Mouse (Mus musculus) embryonic facial prominence, embryonic 14.5 days (tissue): ENCODE data around the gene Prom1. TPM values are rescaled to one million over a fixed set of nuclear protein-coding genes. Genes with fewer than 3 reads are reported as not detected.

ENCODE experiments used
- ATAC-seq: fragments of 200-750 bp; cut with Nextera tagmentation; 2 replicates; pipeline ENCODE4 v1.8.0; 2017; ENCODE audit warnings: low read depth, moderate number of reproducible peaks, moderate TSS enrichment
- DNase-seq: peaks from one replicate; pipeline ENCODE4 v3.0.0-alpha.2; 2015; ENCODE audit warnings: low spot score
- H3K27ac ChIP-seq: fragments of 300-500 bp; sonication (generic); replicated peaks from 2 replicates; pipeline ENCODE4 v1.5.1; 2014; ENCODE audit warnings: low read depth, mild to moderate bottlenecking, low read length, moderate library complexity
- H3K27me3 ChIP-seq: fragments of 300-500 bp; sonication (generic); replicated peaks from 2 replicates; pipeline ENCODE4 v1.6.1; 2014; ENCODE audit warnings: low read length; ENCODE audit not compliant: control insufficient read depth, insufficient read depth
- H3K36me3 ChIP-seq: fragments of 300-500 bp; sonication (generic); 2 replicates; pipeline ENCODE4 v1.6.1; 2014; ENCODE audit warnings: low read length, mixed read lengths; ENCODE audit not compliant: control insufficient read depth, insufficient read depth
- H3K4me1 ChIP-seq: fragments of 300-500 bp; sonication (generic); 2 replicates; pipeline ENCODE4 v1.6.1; 2014; ENCODE audit warnings: antibody characterized with exemption, low read length; ENCODE audit not compliant: control insufficient read depth, insufficient read depth
- H3K4me2 ChIP-seq: fragments of 300-500 bp; sonication (generic); 2 replicates; pipeline ENCODE4 v1.6.1; 2014; ENCODE audit warnings: low read depth, mild to moderate bottlenecking, low read length, moderate library complexity, mixed read lengths
- H3K4me3 ChIP-seq: fragments of 300-500 bp; sonication (generic); 2 replicates; pipeline ENCODE4 v1.5.1; 2014; ENCODE audit warnings: low read depth, mild to moderate bottlenecking, low read length
- H3K9ac ChIP-seq: fragments of 300-500 bp; sonication (generic); 2 replicates; pipeline ENCODE4 v1.6.1; 2014; ENCODE audit warnings: low read depth, mild to moderate bottlenecking, low read length, moderate library complexity, mixed read lengths
- H3K9me3 ChIP-seq: fragments of 300-500 bp; sonication (generic); 2 replicates; pipeline ENCODE4 v1.6.1; 2016; ENCODE audit warnings: low read length; ENCODE audit not compliant: control insufficient read depth
- WGBS: fragments of 180-500 bp; shearing (Covaris S2); extraction: QIAGEN DNeasy Blood & Tissue Kit; methylation state at CpG from one replicate; pipeline ENCODE4 v1.1.7; 2014; 5-methylcytosine and 5-hydroxymethylcytosine counted together
- polyA plus RNA-seq: library from polyadenylated mRNA; unstranded; fragments of >200 nt; fragmentation: Nextera tagmentation; extraction: Ambion mirVana; gene quantifications from 2 replicates; pipeline ENCODE4 v1.2.1, GENCODE M21; 2014

Prom1 gene
- polyA plus RNA-seq, 1 experiment from 2014 or later = 27.2 TPM

DNA sequence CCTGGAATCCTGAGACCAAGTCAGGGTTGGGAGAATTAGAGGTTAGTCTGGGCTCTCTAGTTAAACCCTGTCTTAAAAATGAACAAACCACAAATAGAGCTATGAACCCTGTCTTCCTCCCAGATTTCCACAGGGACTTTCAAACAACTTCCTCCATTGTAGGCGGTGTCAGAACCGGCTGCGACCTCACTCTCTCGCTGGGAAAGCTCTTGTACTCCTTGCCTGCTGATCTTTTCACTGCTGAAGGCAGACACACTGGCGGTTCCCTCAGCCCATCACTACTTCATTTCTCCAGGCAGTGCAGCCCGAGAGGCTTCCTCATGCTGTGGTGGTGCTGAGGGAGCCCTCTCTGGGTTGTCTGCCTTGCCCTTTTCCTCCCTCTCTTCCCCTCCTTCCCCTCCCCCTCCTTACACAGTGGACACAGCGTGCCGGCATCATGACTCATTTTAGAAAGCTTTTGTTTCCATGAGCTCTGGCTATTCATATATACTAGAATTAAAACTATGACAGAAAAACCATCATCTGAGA lies 153.0 kb downstream of the Prom1 start:
- H3K4me1 ChIP-seq = peaks cover 9% of the 10 kb centered on the region; the same call in 1 of the 2 replicates
- peak; percentile 60 for DNase-seq
- peak overlapping the region; percentile 31; the same call in 1 of the 2 replicates for H3K4me3 ChIP-seq
- peak overlapping the region; percentile 59 for H3K4me2 ChIP-seq
- H3K27ac ChIP-seq = peak overlapping the region; percentile 53; the same call in 1 of the 2 replicates
- no peaks in the 10 kb centered on the region for H3K27me3 ChIP-seq
- no peaks in the 10 kb centered on the region for H3K9me3 ChIP-seq
- peak; percentile 19; the same call in 1 of the 2 replicates for ATAC-seq
- no peaks in the 10 kb centered on the region for H3K36me3 ChIP-seq
- WGBS = 1% methylated on average over 8 of the region's 8 CpGs
- H3K9ac ChIP-seq = peak overlapping the region; percentile 41

DNA sequence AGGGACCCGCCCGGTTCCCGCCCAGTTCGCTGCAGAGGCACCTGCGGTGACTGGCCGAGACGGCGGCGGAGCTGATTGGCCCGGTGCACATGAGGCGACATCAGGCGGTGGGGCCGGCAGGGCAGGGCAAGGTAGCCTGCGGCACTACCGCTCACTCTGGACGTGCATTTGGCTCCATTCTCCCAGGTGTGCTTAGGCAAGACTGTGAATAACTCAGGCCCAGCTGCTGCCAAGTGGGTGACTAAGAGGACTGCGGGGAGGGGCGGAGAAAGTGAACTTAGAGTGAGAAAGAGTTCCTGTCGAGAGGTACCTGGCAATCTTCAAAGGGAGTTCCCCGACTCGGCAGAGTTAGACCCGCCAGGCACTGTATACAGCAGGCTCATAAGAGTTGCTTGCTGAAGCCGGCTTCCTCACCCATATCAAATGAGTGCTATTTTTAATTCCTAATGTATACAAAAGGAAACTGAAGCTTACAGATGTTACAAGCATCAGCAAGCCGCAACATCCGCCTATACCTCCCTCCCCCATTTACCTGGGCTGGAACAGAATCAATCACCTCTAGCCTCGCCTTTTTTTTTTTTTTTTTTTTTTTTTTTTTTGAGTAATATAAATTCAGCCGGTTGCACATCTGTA lies 153.6 kb downstream of the Prom1 start:
- H3K36me3 ChIP-seq = no peaks in the 10 kb centered on the region
- peak overlapping the region; percentile 20; the same call in 1 of the 2 replicates for H3K9ac ChIP-seq
- H3K27me3 ChIP-seq = no peaks in the 10 kb centered on the region
- H3K4me3 ChIP-seq = peak overlapping the region; percentile 31
- peak overlapping the region; percentile 59 for H3K4me2 ChIP-seq
- 0 out of 2 replicates have a peak overlapping the region, but pooled peaks have one; percentile 53 for H3K27ac ChIP-seq
- WGBS = 1% methylated on average over 27 of the region's 27 CpGs
- ATAC-seq (peak; percentile 96), DNase-seq (peak; percentile 92)
- peaks cover 9% of the 10 kb centered on the region; the same call in 1 of the 2 replicates for H3K4me1 ChIP-seq
- no peaks in the 10 kb centered on the region for H3K9me3 ChIP-seq

DNA sequence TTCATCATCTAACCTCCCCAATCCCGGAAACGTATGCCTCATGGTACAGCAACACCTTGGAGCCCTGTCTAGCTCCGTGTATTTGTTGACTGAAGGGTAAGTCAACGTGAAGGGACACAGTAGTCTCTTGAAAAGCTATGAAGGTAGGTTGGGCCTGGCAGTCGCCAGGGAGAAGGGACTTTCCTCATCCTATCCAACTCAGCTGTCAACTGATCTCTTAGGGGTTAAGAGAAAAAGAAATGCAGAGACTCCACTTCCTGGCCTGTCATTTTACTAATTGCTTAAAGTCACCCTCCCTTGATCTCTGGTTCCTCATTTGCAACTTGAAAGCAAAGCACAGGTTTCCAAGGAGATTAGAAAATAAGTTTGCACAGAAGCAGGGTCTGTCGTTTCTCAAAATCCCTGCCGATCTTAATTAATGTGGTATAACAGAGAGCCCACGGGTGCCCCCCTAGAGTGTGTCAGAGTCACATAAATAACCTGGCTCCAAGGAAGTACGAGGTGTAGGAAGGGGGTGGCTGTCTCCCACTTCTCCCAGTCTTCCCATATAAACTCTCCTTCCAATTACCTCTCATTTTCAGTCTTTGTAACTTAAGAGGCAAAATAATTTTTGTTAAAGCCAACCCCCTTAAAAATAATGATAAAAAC lies 154.4 kb downstream of the Prom1 start:
- Histone ChIP-seq H3K4me3 (peak overlapping the region; percentile 31; the same call in 1 of the 2 replicates), H3K4me2 (peak overlapping the region; percentile 59), H3K27me3 (no peaks in the 10 kb centered on the region), H3K36me3 (no peaks in the 10 kb centered on the region), H3K27ac (peak overlapping the region; percentile 3; the same call in 1 of the 2 replicates), H3K9me3 (no peaks in the 10 kb centered on the region), H3K9ac (no peak overlapping the region), H3K4me1 (peaks cover 9% of the 10 kb centered on the region; the same call in 1 of the 2 replicates)
- WGBS = 16% methylated on average over 9 of the region's 9 CpGs
- ATAC-seq (no peak), DNase-seq (peak; percentile 7)

Other genes with a start within 250 kb of the Prom1 start
- 7.8 and 9.1 TPM in 2 replicates for gene Cd38, start 233.5 kb downstream of the Prom1 start, polyA plus RNA-seq
- gene Gm7879, start 188.9 kb downstream of the Prom1 start, polyA plus RNA-seq = not detected in 2 replicates
- gene Fgfbp1, start 120.3 kb downstream of the Prom1 start, polyA plus RNA-seq = 41.9 and 43.4 TPM in 2 replicates
- gene Tapt1, start 124.6 kb upstream of the Prom1 start, polyA plus RNA-seq = 34.5 and 37.6 TPM in 2 replicates